Mouse (Mus musculus) heart, postnatal 25 days (tissue): ENCODE measurements around the gene Ficd. TPM values are rescaled to one million over a fixed set of nuclear protein-coding genes. Genes with fewer than 3 reads are reported as not detected.
A peak's percentile ranks its signal among the peaks of the same experiment; 100 is the strongest.

Experiments
- DNase-seq: peaks from one replicate; pipeline ENCODE4 v3.0.0; 2022; ENCODE audit warnings: low spot score
- intact Hi-C: fragments of 180-260 bp; cut with DNase I; formaldehyde crosslinking; loops from one replicate; pipeline ENCODE4 v1.15.1; 2025
- total RNA-seq, 2 experiments: library from RNA; stranded (reverse); gene quantifications; 2 replicates each; pipeline ENCODE4 v1.2.3; 2021

Gene Ficd
- total RNA-seq = 1 to 10 TPM; 6.4 to 7.8 TPM

GRCm38 (mm10) chr5:113735345-113736112 is at the start of gene Ficd:
TSS of gene Ficd (plus strand) at chr5:113735803.
- DNase-seq = peak; percentile 89
- intact Hi-C loops = no loop called here

GRCm38 (mm10) chr5:113687514-113687913 is 48.1 kb upstream of the Ficd start:
- no peak for DNase-seq
- intact Hi-C loops = no loop called here

GRCm38 (mm10) chr5:113690069-113690548 is 45.5 kb upstream of the Ficd start:
- DNase-seq = no peak
- intact Hi-C loops = no loop called here

- no peak for DNase-seq
- intact Hi-C loops = no loop called here
Observed at GRCm38 (mm10) chr5:113690866-113691265, 44.7 kb upstream of the Ficd start.

GRCm38 (mm10) chr5:113693196-113693755 is 42.3 kb upstream of the Ficd start:
- intact Hi-C loops = no loop called here
- no peak for DNase-seq

- DNase-seq = no peak
- intact Hi-C loops = no loop called here
Observed at GRCm38 (mm10) chr5:113694000-113694399, 41.6 kb upstream of the Ficd start.

GRCm38 (mm10) chr5:113694415-113694814 is 41.2 kb upstream of the Ficd start:
- DNase-seq = no peak
- intact Hi-C loops = no loop called here

- intact Hi-C loops = loop anchor here (5.0 kb wide), 1 partner anchor 48 kb away; the partner anchor contains the start of gene Cmklr1
- no peak for DNase-seq
Observed at GRCm38 (mm10) chr5:113700388-113701023, 35.1 kb upstream of the Ficd start.

- DNase-seq = no peak
- intact Hi-C loops = loop anchor here (5.0 kb wide), 1 partner anchor 52 kb away; the partner anchor contains the start of gene Cmklr1
Observed at GRCm38 (mm10) chr5:113703803-113704585, 31.6 kb upstream of the Ficd start.

GRCm38 (mm10) chr5:113712861-113713260 is 22.7 kb upstream of the Ficd start:
- no peak for DNase-seq
- intact Hi-C loops = no loop called here

- no peak for DNase-seq
- intact Hi-C loops = no loop called here
Observed at GRCm38 (mm10) chr5:113716581-113717388, 18.8 kb upstream of the Ficd start.

GRCm38 (mm10) chr5:113719221-113719661 is 16.4 kb upstream of the Ficd start:
- intact Hi-C loops = no loop called here
- no peak for DNase-seq

GRCm38 (mm10) chr5:113722224-113723013 is 13.2 kb upstream of the Ficd start:
- intact Hi-C loops = loop anchor here (2.0 to 10.0 kb wide), 2 partner anchors 140 to 168 kb away; no protein-coding TSS in a partner anchor
- no peak for DNase-seq

- intact Hi-C loops = loop anchor here (1.0 to 10.0 kb wide), 4 partner anchors 141 to 357 kb away; no protein-coding TSS in a partner anchor
- no peak for DNase-seq
Observed at GRCm38 (mm10) chr5:113723567-113724237, 11.9 kb upstream of the Ficd start.

- DNase-seq = peak; percentile 49
- intact Hi-C loops = loop anchor here (1.0 to 10.0 kb wide), 3 partner anchors 170 to 358 kb away; no protein-coding TSS in a partner anchor
Observed at GRCm38 (mm10) chr5:113724446-113724845, 11.2 kb upstream of the Ficd start, which contains the start of gene 1700069L16Rik. TSS of gene 1700069L16Rik (minus strand) at chr5:113724772.

- intact Hi-C loops = loop anchor here (10.0 kb wide), 1 partner anchor 171 kb away; no protein-coding TSS in a partner anchor
- DNase-seq = no peak
Observed at GRCm38 (mm10) chr5:113725417-113725816, 10.2 kb upstream of the Ficd start.

GRCm38 (mm10) chr5:113726618-113727017 is 9.0 kb upstream of the Ficd start:
- DNase-seq = no peak
- intact Hi-C loops = loop anchor here (10.0 kb wide), 1 partner anchor 172 kb away; no protein-coding TSS in a partner anchor
